Mouse (Mus musculus) large intestine, adult 2 months (tissue): ENCODE measurements around the gene Fut11. TPM values are rescaled to one million over a fixed set of nuclear protein-coding genes. Genes with fewer than 3 reads are reported as not detected.

Source experiments
- DNase-seq: peaks from one replicate; pipeline ENCODE4 v3.0.0-alpha.2; 2012; ENCODE audit warnings: low read depth, low spot score
- WGBS: fragments of 180-500 bp; shearing (Covaris S2); methylation state at CpG from one replicate; pipeline ENCODE4 v1.1.7; 2018; 5-methylcytosine and 5-hydroxymethylcytosine counted together
- polyA plus RNA-seq: library from polyadenylated mRNA; depleted of rRNA; stranded (reverse); fragments of >200 nt; gene quantifications from 2 replicates; pipeline ENCODE4 v1.2.3, GENCODE M21; 2012; rRNA removed

Fut11 gene
- 4.2 and 6.4 TPM in 2 replicates for polyA plus RNA-seq

GRCm38 (mm10) chr14:20694884-20695760, at the start of gene Fut11:
Gene Fut11 (plus strand): TSS chr14:20694968.
- DNase-seq, result no peak
- WGBS, result under 1% methylated on average over 111 of the region's 111 CpGs

GRCm38 (mm10) chr14:20645547-20645946, 49.2 kb upstream of the Fut11 start:
- 35% methylated on average over 3 of the region's 3 CpGs for WGBS
- no peak for DNase-seq

- no peak for DNase-seq
Observed at GRCm38 (mm10) chr14:20646381-20646780, 48.4 kb upstream of the Fut11 start.

GRCm38 (mm10) chr14:20651000-20651399, 43.8 kb upstream of the Fut11 start:
- WGBS, result 78% methylated on average over 2 of the region's 2 CpGs
- no peak for DNase-seq

GRCm38 (mm10) chr14:20651722-20652256, 43.0 kb upstream of the Fut11 start:
- WGBS, result 66% methylated on average over 4 of the region's 4 CpGs
- DNase-seq, result no peak

GRCm38 (mm10) chr14:20654690-20655421, 39.9 kb upstream of the Fut11 start:
- 61% methylated on average over 9 of the region's 9 CpGs for WGBS
- no peak for DNase-seq

GRCm38 (mm10) chr14:20655731-20656130, 39.0 kb upstream of the Fut11 start:
- 66% methylated on average over 9 of the region's 9 CpGs for WGBS
- no peak for DNase-seq

GRCm38 (mm10) chr14:20656361-20656760, 38.4 kb upstream of the Fut11 start, which contains the start of gene Myoz1:
Gene Myoz1 (minus strand): TSS chr14:20656540.
- no peak for DNase-seq
- WGBS, result 70% methylated on average over 11 of the region's 11 CpGs

GRCm38 (mm10) chr14:20658326-20658725, 36.4 kb upstream of the Fut11 start:
- DNase-seq, result no peak

GRCm38 (mm10) chr14:20658902-20659301, 35.9 kb upstream of the Fut11 start:
- no peak for DNase-seq
- 88% methylated on average over 6 of the region's 6 CpGs for WGBS

- 98% methylated on average over 7 of the region's 7 CpGs for WGBS
- DNase-seq, result no peak
Observed at GRCm38 (mm10) chr14:20659687-20660086, 35.1 kb upstream of the Fut11 start.

GRCm38 (mm10) chr14:20660827-20661660, 33.7 kb upstream of the Fut11 start:
- WGBS, result 2% methylated on average over 52 of the region's 52 CpGs

GRCm38 (mm10) chr14:20661661-20662331, 33.0 kb upstream of the Fut11 start:
- WGBS, result 34% methylated on average over 19 of the region's 19 CpGs
- DNase-seq, result no peak

More at GRCm38 (mm10) chr14:20660827-20661660, 33.7 kb upstream of the Fut11 start:
- peak; percentile 91 for DNase-seq

GRCm38 (mm10) chr14:20662740-20663139, 32.0 kb upstream of the Fut11 start:
- WGBS, result 97% methylated on average over 3 of the region's 3 CpGs
- DNase-seq, result no peak

- WGBS, result 56% methylated on average over 2 of the region's 2 CpGs
- no peak for DNase-seq
Observed at GRCm38 (mm10) chr14:20663601-20664000, 31.2 kb upstream of the Fut11 start.

GRCm38 (mm10) chr14:20664436-20664835, 30.3 kb upstream of the Fut11 start:
- WGBS, result 57% methylated on average over 3 of the region's 3 CpGs

GRCm38 (mm10) chr14:20667469-20667868, 27.3 kb upstream of the Fut11 start:
- 53% methylated on average over 1 of the region's 1 CpGs for WGBS

More at GRCm38 (mm10) chr14:20664436-20664835, 30.3 kb upstream of the Fut11 start:
- DNase-seq, result no peak

GRCm38 (mm10) chr14:20668154-20668810, 26.5 kb upstream of the Fut11 start, which contains the start of gene Synpo2l:
Gene Synpo2l (minus strand): TSS chr14:20668354.
- DNase-seq, result no peak
- WGBS, result 64% methylated on average over 8 of the region's 8 CpGs

More at GRCm38 (mm10) chr14:20667469-20667868, 27.3 kb upstream of the Fut11 start:
- DNase-seq, result no peak
